Mouse (Mus musculus) adrenal gland, postnatal 10 days (tissue): ENCODE measurements around the gene Spon1. TPM values are rescaled to one million over a fixed set of nuclear protein-coding genes. Genes with fewer than 3 reads are reported as not detected.

Source experiments
- DNase-seq: peaks from one replicate; pipeline ENCODE4 v3.0.0; 2021; ENCODE audit warnings: mixed read lengths
- total RNA-seq, 2 experiments: library from RNA; stranded (reverse); gene quantifications; 2 replicates each; pipeline ENCODE4 v1.2.3; 2021

Spon1 gene
- total RNA-seq, 2 experiments from 2014 or later: 12.9 to 14.2 TPM

DNA sequence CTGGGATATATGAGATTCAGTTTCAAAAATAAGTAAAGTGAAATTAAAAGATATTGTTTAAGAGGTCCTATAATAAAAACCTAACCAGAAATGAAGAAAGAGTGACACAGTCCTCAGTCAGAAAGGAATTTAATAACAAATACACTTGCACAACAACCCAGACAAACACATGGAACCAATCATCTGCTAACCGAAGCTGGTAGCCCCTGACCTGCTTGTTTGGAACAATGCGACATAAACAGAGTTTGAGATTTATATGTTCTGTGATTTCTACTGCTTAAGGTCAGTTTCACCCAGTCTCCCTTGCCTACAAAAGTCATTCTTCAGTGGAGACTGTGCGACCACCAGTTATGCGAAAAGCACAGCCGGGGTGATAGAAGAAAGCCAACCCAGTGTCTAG lies 138.1 kb downstream of the Spon1 start:
- DNase-seq: no peak

DNA sequence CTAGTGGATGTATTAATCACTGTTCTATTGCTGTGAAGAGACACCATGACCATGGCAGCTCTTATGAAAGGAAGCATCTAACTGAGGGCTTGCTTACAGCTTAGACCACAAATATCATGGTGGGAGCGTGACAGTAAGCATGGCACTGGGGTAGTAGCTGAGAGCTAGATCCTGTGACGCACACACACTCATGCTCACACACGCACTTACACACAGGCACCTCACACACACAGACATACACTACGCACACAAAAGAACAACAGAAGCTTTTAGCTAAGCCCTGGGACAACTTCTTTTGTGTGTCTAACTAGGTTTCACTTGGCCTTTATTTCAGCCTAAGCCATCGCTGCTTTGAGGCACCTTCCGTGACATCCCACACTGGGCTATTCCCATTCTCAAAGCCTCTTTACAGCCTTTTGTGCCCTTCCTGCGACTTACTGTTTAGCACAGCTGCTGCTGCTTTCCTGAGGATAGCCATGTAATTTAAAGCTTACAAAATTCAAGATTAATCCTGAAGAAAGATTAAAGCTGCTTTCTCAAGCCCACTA lies 138.6 kb downstream of the Spon1 start:
- no peak for DNase-seq

- DNase-seq: peak; percentile 15
Measured at GRCm38 (mm10) chr7:113909161-113909825, 143.5 kb downstream of the Spon1 start.

GRCm38 (mm10) chr7:113910856-113911255 lies 145.1 kb downstream of the Spon1 start:
- no peak for DNase-seq

DNA sequence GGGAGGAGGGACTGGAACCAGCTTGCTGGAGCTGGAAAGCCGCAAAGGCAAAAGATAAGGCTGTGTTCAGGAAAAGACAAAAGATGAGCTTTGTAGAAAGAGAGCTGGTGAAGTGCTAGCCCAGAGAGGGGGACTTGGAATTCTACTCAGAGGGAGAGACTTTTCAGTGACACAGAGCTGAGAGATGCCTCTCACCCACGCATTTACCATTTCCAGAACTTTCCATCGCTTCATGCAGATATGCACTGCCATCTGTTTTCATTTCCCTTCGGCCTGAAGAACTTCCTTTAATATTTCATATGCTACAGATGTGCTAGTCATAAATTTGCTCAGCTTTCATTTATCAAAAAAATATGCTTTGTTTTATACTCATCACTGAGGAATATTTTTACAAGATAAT lies 150.1 kb downstream of the Spon1 start:
- no peak for DNase-seq

DNA sequence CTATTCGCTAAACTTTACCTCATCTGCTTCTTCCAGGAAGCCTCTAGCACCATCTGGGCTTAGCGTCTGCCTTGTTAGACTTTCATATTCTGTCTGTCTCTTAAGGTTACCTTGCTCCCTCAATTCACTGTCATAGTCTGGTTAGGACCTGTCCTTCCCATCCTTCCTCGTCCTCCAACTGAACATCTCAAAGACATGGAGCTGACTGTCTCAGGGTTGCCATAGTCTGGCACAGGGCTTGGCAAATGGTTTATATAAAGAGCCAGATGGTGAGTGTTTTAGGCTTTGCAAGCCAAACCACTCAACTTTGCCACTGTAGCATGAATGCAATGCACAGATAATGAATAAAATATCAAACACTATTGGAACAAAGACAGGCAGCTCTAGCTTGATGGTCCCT lies 153.1 kb downstream of the Spon1 start:
- no peak for DNase-seq

- DNase-seq: no peak
Measured at GRCm38 (mm10) chr7:113919505-113919904, 153.7 kb downstream of the Spon1 start.

- DNase-seq: no peak
Measured at GRCm38 (mm10) chr7:113920056-113920455, 154.3 kb downstream of the Spon1 start.

DNA sequence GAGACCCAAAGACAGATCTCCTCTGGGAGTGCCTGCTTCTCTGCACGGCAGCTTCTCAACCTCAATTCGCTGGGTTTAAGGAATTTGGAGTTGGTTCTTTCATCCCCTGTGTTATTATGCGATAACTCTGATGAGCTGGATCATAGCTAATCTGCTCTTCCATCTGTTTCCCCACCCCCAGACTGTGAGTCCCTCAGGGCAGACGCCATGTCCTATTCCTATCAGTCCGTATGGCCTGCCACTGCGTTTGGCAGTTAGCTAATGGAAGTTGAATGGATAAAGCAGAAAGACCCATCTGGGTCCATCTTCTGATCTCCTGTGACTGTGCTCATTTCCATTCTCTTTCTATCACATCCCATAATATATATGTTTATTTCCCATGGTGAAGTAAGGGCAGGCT lies 158.8 kb downstream of the Spon1 start:
- no peak for DNase-seq

- no peak for DNase-seq
Measured at GRCm38 (mm10) chr7:113950888-113951287, 185.1 kb downstream of the Spon1 start.

GRCm38 (mm10) chr7:113955431-113955830 lies 189.6 kb downstream of the Spon1 start:
- no peak for DNase-seq

GRCm38 (mm10) chr7:113960841-113961499 lies 195.2 kb downstream of the Spon1 start:
- DNase-seq: no peak

DNA sequence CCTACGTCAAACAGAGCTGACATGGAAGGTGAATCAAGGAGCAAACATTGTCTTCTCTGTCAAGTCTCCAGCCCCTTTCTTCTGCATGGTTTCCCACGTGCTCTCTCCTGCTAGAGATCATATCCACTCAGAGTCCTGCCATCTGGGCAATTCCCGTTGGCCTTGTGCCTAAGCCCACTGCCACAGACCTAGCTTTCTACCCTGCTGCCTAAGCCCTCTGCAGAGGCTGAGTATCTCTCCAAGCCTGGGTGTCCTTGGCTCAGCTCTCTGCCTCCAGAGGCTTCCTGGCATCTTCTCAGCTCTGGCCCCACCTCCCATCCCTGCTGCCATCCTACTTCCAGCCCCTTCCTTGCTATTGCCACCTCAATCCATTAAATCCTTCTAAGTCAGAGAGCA lies 195.7 kb downstream of the Spon1 start:
- DNase-seq: no peak

- peak; percentile 57 for DNase-seq
Measured at GRCm38 (mm10) chr7:113962078-113962477, 196.3 kb downstream of the Spon1 start.

GRCm38 (mm10) chr7:113963766-113964165 lies 198.0 kb downstream of the Spon1 start:
- DNase-seq: no peak

GRCm38 (mm10) chr7:113965625-113966024 lies 199.8 kb downstream of the Spon1 start:
- DNase-seq: no peak

DNA sequence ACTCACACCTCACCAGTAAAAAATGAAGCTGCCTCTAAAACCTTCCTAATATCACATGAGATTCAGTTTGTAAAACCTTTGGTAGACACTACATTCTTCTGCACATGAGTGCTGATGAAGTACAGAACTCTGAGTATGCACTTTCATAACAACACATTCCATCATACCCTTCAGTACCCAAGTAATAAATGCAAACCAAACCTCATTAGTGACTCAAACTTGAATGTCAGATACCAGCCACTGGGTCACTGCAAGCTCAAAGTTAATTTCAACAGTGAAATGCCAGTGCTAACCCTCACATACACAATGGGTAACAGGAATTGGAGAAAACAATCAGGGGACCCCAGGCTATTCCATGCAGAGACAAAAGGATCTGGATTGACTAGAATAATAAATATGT lies 203.4 kb downstream of the Spon1 start:
- DNase-seq: no peak

DNA sequence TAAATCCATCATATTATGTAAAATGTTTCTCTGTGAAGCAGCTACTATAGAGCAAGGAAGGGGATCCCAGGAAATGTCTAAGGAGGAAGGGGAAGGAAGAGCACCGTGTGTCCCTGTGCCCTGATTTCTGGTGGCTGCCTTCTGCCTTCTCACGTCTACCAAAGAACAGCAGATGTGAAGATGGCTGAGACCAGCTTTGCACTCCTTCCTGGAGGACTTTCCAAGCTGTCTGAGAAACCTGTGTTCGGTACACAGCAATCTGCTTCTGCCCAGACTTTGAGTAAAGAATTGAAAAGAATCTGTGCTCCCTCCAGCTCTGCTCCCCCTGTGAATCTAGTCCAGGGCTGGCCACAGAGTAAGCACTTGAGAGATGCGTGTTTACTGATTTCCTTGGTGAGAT lies 206.7 kb downstream of the Spon1 start:
- no peak for DNase-seq

GRCm38 (mm10) chr7:113986406-113987134 lies 220.8 kb downstream of the Spon1 start:
- peak; percentile 41 for DNase-seq

- DNase-seq: no peak
Measured at GRCm38 (mm10) chr7:113988156-113988555, 222.4 kb downstream of the Spon1 start.

DNA sequence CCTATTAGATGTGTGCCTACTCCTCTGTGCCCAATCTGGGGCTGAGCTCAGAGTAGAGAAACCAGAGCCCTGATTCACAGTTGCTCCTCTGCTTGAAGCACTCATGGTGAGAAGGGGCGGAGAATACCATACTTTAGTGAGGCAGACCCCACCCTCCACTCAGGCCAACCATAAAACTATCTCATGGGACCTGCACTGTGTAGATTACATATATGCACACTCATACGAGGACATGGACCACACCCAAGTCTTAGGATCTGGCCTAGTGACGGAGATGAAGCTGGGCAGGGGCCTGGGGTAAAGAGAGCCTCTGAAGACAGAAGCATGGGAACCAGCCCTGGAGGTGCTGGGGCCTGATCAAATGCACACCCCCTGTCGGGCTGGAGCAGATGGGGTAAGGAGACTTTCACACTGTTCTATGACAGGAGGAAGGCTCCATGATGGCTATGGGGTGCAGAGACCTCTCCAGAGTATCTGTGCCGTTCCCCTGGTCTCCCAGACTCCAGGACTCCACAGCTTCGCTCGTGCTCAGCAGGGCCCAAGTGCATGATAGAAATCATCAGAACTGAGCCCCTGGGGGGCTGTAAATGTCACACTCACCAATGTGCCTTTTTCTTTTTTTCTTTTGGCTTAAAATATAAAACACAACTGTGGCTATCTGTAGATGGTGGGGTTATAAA lies 232.0 kb downstream of the Spon1 start:
- no peak for DNase-seq

GRCm38 (mm10) chr7:114004171-114004570 lies 238.4 kb downstream of the Spon1 start:
- no peak for DNase-seq

GRCm38 (mm10) chr7:114005499-114005898 lies 239.7 kb downstream of the Spon1 start:
- DNase-seq: no peak
